Mouse (Mus musculus) CD8-positive naive resting alpha-beta T cell, adult 2 months (primary cell): Measurements from ENCODE around the gene Dcdc2a.

Experiments
- DNase-seq, 2 experiments: peaks; one replicate each; pipeline ENCODE4 v3.0.0; 2022; ENCODE audit warnings: low read depth in 2 of 2, low spot score in 2 of 2

The Dcdc2a gene

DNA sequence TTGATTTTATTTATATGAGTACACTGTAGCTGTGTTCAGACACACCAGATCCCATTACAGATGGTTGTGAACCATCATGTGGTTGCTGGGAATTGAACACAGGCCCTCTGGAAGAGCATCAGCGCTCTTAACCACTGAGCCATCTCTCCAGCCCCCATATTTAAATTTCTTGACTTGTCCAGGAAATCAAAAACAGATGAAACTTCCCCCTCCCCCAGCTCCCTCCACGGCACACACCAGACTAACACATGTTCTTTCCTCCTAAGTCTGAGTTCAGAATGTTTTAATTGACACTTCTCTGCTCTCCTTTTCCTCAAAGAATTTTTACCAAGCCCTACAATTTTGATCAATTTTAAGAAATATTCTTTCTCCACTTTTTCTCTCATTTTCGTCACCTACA lies 113.1 kb downstream of the Dcdc2a start:
- no peak for DNase-seq

- DNase-seq: no peak
Observed at GRCm38 (mm10) chr13:25177835-25178234, 122.0 kb downstream of the Dcdc2a start.

DNA sequence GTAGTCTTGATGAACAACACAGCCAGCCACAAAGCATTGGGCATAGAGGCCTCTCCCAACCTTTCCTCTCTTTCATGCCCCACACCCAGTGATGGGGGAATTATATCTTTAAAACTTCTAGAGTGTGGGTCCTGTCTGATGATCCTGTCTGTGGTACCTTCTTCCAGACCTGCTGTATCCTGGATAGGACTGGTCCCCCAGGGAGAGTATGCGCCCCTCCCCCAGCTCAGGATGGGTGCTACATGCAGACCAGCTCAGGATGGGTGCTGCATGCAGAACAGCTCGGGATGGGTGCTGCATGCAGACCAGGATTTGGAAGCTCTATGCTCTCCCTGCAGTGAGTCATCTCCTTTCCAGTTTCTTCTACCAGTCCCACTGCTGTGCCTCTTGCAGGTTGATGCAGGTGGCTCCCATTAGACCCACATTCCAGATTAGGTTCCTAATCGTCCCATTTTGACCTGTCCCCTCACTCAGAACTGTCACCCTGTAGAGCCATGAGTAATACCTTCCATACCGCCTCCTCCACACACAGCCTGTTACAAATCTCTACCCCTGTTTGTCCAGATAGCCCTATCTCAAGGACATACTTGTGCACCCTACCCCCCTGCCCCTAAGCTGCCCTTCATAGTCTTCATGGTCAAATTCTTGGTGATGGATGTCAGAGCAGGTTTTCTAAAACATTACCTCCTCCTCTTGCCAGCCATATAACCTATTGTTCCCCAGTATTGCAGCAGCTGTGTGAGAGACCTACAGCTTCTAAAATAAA lies 122.6 kb downstream of the Dcdc2a start:
- no peak for DNase-seq

DNA sequence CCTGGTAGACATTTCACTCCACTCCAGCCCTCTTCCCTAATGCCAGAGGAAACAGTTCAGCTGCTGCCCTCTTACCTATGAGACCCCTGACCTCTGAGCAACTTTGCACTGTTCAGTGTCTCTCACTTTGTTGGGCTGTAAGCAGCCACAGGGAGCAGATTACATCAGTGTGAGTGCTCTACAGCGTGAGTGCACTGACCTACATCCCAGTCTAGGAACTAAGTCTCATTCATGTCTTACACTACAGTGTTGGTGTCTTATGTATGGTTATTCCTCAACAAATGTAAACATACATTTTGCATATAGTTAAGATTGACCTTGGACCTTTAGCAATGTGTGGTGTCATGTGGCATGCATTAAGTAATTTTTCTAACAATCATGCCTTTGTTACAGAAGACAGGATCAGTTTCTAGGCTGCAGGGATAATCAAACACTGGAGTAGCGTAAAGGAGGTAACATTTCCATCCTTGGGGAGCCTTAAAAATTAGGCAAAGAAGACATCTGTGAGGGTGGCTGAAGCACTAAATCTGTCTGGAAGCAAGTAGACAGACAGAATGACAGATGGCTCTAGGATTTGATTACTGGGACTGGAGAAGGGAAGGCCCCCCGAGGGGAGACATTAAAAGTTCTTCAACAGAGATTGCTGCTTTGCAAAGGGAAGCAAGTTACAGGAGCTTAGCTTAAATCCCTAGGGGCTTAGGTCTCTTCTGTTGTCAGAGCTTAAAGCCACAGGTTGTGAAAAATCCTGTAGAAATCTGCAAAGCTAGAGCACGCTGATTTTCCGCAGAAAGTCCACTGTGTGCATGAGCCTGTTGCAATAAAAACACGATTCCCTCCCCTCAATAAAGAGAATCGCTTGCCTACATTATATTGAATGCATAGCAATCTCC lies 130.9 kb downstream of the Dcdc2a start:
- no peak for DNase-seq

- DNase-seq: no peak
Observed at GRCm38 (mm10) chr13:25187326-25187710, 131.5 kb downstream of the Dcdc2a start.

- no peak for DNase-seq
Observed at GRCm38 (mm10) chr13:25189419-25190144, 133.8 kb downstream of the Dcdc2a start.

DNA sequence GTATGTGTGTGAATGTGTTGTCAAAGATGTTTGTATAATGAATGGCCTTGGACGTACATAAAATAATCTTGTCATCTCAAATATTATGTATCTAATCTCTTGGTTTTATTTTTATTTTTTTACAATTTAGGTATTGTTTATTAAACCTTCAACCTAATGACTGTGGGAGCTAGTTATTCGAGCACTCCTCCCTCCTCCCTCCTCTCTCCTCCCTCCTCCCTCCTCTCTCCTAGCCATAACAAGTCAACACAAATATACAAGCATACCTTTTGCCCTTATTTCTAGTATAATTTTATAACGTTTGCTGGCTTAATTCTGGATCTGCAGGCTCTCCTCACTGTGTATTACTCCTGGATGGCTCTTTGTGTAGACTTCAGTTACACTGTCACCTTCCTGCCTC lies 134.4 kb downstream of the Dcdc2a start:
- no peak for DNase-seq

GRCm38 (mm10) chr13:25195706-25196105 lies 139.9 kb downstream of the Dcdc2a start:
- no peak for DNase-seq

DNA sequence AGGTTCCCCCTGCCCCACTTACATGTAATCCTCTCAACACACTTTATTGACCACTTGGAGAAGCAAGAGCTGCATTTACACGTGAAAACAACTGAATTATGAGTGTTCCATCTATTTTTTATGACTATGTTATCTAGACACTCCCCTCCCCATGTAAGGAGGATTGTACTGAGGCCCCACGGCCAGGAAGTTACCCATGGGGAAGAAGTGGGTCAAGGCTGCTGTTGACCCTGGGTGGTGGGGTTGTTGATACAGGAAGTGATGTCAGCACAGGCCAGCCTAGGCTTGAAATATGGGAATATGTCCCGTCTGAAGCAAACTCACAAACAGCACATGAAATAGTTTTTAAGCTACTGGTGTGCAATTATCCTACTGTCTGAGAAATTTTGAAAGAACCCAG lies 144.1 kb downstream of the Dcdc2a start:
- DNase-seq: no peak

DNA sequence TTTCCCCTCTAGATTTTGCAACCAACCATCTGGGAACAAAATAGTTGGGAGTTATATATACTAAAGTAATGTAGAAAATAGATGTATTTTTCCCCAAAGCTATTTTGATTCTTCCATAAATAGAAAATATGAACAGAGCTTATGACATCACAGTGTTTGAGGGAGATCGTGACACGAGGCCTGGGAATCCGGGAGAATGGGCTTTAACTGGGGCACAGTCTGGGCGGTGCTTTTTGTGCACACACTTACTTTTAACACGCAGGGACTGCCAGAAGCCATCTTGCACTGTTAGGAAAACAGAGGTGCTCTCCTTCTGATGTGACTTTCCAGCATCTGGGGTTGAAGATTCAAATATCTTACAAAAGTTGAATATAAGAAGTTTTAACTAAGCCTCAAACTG lies 151.1 kb downstream of the Dcdc2a start:
- DNase-seq: no peak

DNA sequence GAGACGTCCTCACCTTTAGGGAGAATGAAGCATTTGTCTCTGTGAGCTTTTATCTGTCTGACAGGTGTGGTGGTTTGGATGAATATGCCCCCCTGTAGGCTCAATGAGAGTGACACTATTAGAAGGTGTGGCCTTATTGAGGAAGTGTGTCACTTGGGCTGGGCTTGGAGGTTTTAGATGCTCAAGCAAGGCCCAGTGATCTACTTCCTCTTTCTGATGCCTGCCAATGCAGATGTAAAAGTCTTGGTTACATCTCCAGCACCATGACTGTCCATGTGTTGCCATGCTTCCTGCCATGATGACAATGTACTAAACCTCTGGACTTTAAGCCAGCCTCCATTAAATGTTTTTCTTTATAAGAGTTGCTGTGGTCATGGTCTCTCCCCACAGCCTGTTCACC lies 162.6 kb downstream of the Dcdc2a start:
- no peak for DNase-seq

DNA sequence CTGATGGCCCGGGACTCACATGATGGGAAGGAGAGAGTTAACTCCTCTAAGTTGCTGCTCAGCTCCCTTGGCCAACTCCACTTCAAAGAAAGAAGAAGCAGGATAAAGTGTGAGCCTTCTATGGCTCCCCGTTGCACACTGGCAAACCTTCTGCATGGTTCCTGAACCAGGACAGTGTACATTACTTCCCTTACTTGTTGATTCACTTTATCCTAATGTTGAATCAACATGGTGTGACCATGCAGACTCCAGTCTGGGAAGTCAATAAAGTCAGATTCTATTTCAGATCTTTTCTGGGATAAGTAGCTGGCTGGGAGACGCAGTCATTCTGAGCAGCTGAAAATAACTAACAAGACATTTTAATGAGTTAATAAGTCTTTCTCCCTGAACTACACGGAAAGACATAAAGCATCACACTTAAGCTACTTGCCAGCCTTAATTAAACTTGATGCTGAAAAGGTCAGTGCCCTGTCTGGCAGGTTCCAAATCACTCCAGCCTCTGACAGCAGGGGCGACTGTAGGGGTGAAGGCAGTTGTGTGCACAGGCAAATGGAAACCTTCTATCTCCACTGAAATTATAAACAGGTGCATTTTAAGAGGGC lies 164.5 kb downstream of the Dcdc2a start:
- no peak for DNase-seq

- no peak for DNase-seq
Observed at GRCm38 (mm10) chr13:25251893-25252292, 196.1 kb downstream of the Dcdc2a start.

- no peak for DNase-seq
Observed at GRCm38 (mm10) chr13:25254478-25255263, 198.9 kb downstream of the Dcdc2a start.

DNA sequence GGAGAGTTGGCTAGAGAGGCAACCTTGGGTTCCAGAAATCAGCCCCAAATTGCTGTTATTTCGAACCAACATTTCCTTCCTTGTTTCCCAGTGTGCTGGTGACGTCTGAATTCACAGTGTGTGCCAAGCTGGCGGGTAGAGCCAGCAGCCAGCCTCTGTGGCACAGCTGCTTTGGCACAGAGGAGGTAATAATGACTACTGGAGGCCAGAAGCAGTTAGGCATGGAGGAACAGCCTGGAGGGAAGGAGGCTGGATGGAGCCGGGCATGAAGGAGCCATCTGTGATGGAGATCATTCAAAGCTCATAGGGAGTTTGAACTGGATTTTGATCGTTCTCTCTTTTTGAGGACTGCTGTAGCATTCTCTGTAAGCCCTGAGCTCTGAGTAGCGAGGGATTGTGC lies 201.8 kb downstream of the Dcdc2a start:
- no peak for DNase-seq
